Mouse (Mus musculus): Measurements from ENCODE around the gene Lhfp.
A peak's percentile ranks its signal among the peaks of the same experiment; 100 is the strongest.

The Lhfp gene

GRCm38 (mm10) chr3:53004406-53005114 is 36.8 kb upstream of the Lhfp start:
- H3K27me3 ChIP-seq (ENCODE audit: insufficient read depth, low read length) = no peaks in the 10 kb centered on the region
- 0 out of 2 replicates have a peak, but pooled peaks have one; percentile 12 for TF ChIP-seq CTCF (conservative IDR thresholded peaks at IDR 0.05; ENCODE audit: low read length)
- no peak for TF ChIP-seq POU5F1 (IDR thresholded peaks at IDR 0.05; ENCODE audit: borderline replicate concordance, low read length)
- TF ChIP-seq NANOG (IDR thresholded peaks at IDR 0.05; ENCODE audit: borderline replicate concordance, low read length) = no peak
- no peaks in the 10 kb centered on the region for H3K9me3 ChIP-seq (ENCODE audit: low read length)
- H3K36me3 ChIP-seq (ENCODE audit: insufficient read depth, low read length) = peaks cover 54% of the 10 kb centered on the region
- H3K4me3 ChIP-seq (replicated peaks; ENCODE audit: low read length) = no peak overlapping the region
- peaks cover 13% of the 10 kb centered on the region for H3K4me1 ChIP-seq (replicated peaks; ENCODE audit: low read depth, low read length)

GRCm38 (mm10) chr3:53007411-53007810 is 33.9 kb upstream of the Lhfp start:
- no peak overlapping the region for H3K4me3 ChIP-seq (replicated peaks; ENCODE audit: low read length)
- H3K9me3 ChIP-seq (ENCODE audit: low read length) = no peaks in the 10 kb centered on the region
- no peak for TF ChIP-seq POU5F1 (IDR thresholded peaks at IDR 0.05; ENCODE audit: borderline replicate concordance, low read length)
- no peaks in the 10 kb centered on the region for H3K27me3 ChIP-seq (ENCODE audit: insufficient read depth, low read length)
- peaks cover 42% of the 10 kb centered on the region for H3K36me3 ChIP-seq (ENCODE audit: insufficient read depth, low read length)
- H3K4me1 ChIP-seq (replicated peaks; ENCODE audit: low read depth, low read length) = peaks cover 13% of the 10 kb centered on the region

- H3K4me1 ChIP-seq (replicated peaks; ENCODE audit: low read depth, low read length) = 0 out of 2 replicates have a peak, but pooled peaks cover 7% of the 10 kb centered on the region
- H3K4me3 ChIP-seq (replicated peaks; ENCODE audit: low read length) = peak within 1 kb of the TSS; percentile 87
- peaks cover 17% of the 10 kb centered on the region for H3K36me3 ChIP-seq (ENCODE audit: insufficient read depth, low read length)
- TF ChIP-seq NANOG (IDR thresholded peaks at IDR 0.05; ENCODE audit: borderline replicate concordance, low read length) (no peak), CTCF (conservative IDR thresholded peaks at IDR 0.05; ENCODE audit: low read length) (no peak), POU5F1 (IDR thresholded peaks at IDR 0.05; ENCODE audit: borderline replicate concordance, low read length) (no peak)
- no peaks in the 10 kb centered on the region for H3K9me3 ChIP-seq (ENCODE audit: low read length)
- peaks cover 9% of the 10 kb centered on the region; the same call in 1 of the 2 replicates for H3K27me3 ChIP-seq (ENCODE audit: insufficient read depth, low read length)
Observed at GRCm38 (mm10) chr3:53016436-53017340, 24.6 kb upstream of the Lhfp start, which contains the start of gene Cog6. Gene Cog6 (minus strand): TSS chr3:53017237.

GRCm38 (mm10) chr3:53027333-53027732 is 14.0 kb upstream of the Lhfp start:
- Histone ChIP-seq H3K27me3 (ENCODE audit: insufficient read depth, low read length) (peaks cover 3% of the 10 kb centered on the region; the same call in 1 of the 2 replicates), H3K4me1 (replicated peaks; ENCODE audit: low read depth, low read length) (peaks cover 5% of the 10 kb centered on the region), H3K9me3 (ENCODE audit: low read length) (no peaks in the 10 kb centered on the region), H3K4me3 (replicated peaks; ENCODE audit: low read length) (no peak overlapping the region), H3K36me3 (ENCODE audit: insufficient read depth, low read length) (no peaks in the 10 kb centered on the region)
- TF ChIP-seq CTCF (conservative IDR thresholded peaks at IDR 0.05; ENCODE audit: low read length) (no peak), POU5F1 (IDR thresholded peaks at IDR 0.05; ENCODE audit: borderline replicate concordance, low read length) (no peak), NANOG (IDR thresholded peaks at IDR 0.05; ENCODE audit: borderline replicate concordance, low read length) (no peak)

GRCm38 (mm10) chr3:53029046-53029445 is 12.3 kb upstream of the Lhfp start:
- no peaks in the 10 kb centered on the region for H3K9me3 ChIP-seq (ENCODE audit: low read length)
- H3K27me3 ChIP-seq (ENCODE audit: insufficient read depth, low read length) = peaks cover 3% of the 10 kb centered on the region; the same call in 1 of the 2 replicates
- TF ChIP-seq POU5F1 (IDR thresholded peaks at IDR 0.05; ENCODE audit: borderline replicate concordance, low read length) = no peak
- peak; percentile 81 for TF ChIP-seq CTCF (conservative IDR thresholded peaks at IDR 0.05; ENCODE audit: low read length)
- TF ChIP-seq NANOG (IDR thresholded peaks at IDR 0.05; ENCODE audit: borderline replicate concordance, low read length) = no peak
- no peaks in the 10 kb centered on the region for H3K36me3 ChIP-seq (ENCODE audit: insufficient read depth, low read length)
- peaks cover 5% of the 10 kb centered on the region for H3K4me1 ChIP-seq (replicated peaks; ENCODE audit: low read depth, low read length)
- H3K4me3 ChIP-seq (replicated peaks; ENCODE audit: low read length) = no peak overlapping the region

GRCm38 (mm10) chr3:53031586-53031985 is 9.7 kb upstream of the Lhfp start:
- Histone ChIP-seq H3K9me3 (ENCODE audit: low read length) (no peaks in the 10 kb centered on the region), H3K4me3 (replicated peaks; ENCODE audit: low read length) (no peak overlapping the region), H3K27me3 (ENCODE audit: insufficient read depth, low read length) (peaks cover 15% of the 10 kb centered on the region), H3K36me3 (ENCODE audit: insufficient read depth, low read length) (no peaks in the 10 kb centered on the region), H3K4me1 (replicated peaks; ENCODE audit: low read depth, low read length) (peaks cover 5% of the 10 kb centered on the region)
- TF ChIP-seq CTCF (conservative IDR thresholded peaks at IDR 0.05; ENCODE audit: low read length) = no peak
- no peak for TF ChIP-seq NANOG (IDR thresholded peaks at IDR 0.05; ENCODE audit: borderline replicate concordance, low read length)
- TF ChIP-seq POU5F1 (IDR thresholded peaks at IDR 0.05; ENCODE audit: borderline replicate concordance, low read length) = no peak

GRCm38 (mm10) chr3:53032432-53032831 is 8.9 kb upstream of the Lhfp start:
- H3K4me1 ChIP-seq (replicated peaks; ENCODE audit: low read depth, low read length) = peaks cover 5% of the 10 kb centered on the region
- H3K9me3 ChIP-seq (ENCODE audit: low read length) = no peaks in the 10 kb centered on the region
- H3K27me3 ChIP-seq (ENCODE audit: insufficient read depth, low read length) = peaks cover 15% of the 10 kb centered on the region
- no peaks in the 10 kb centered on the region for H3K36me3 ChIP-seq (ENCODE audit: insufficient read depth, low read length)
- no peak overlapping the region for H3K4me3 ChIP-seq (replicated peaks; ENCODE audit: low read length)
- no peak for TF ChIP-seq NANOG (IDR thresholded peaks at IDR 0.05; ENCODE audit: borderline replicate concordance, low read length)
- no peak for TF ChIP-seq POU5F1 (IDR thresholded peaks at IDR 0.05; ENCODE audit: borderline replicate concordance, low read length)
- TF ChIP-seq CTCF (conservative IDR thresholded peaks at IDR 0.05; ENCODE audit: low read length) = no peak

- Histone ChIP-seq H3K9me3 (ENCODE audit: low read length) (no peaks in the 10 kb centered on the region), H3K4me1 (replicated peaks; ENCODE audit: low read depth, low read length) (peaks cover 5% of the 10 kb centered on the region), H3K27me3 (ENCODE audit: insufficient read depth, low read length) (peaks cover 22% of the 10 kb centered on the region), H3K36me3 (ENCODE audit: insufficient read depth, low read length) (no peaks in the 10 kb centered on the region), H3K4me3 (replicated peaks; ENCODE audit: low read length) (no peak overlapping the region)
- TF ChIP-seq CTCF (conservative IDR thresholded peaks at IDR 0.05; ENCODE audit: low read length) = peak; percentile 46
- no peak for TF ChIP-seq NANOG (IDR thresholded peaks at IDR 0.05; ENCODE audit: borderline replicate concordance, low read length)
- TF ChIP-seq POU5F1 (IDR thresholded peaks at IDR 0.05; ENCODE audit: borderline replicate concordance, low read length) = no peak
Observed at GRCm38 (mm10) chr3:53033448-53033847, 7.9 kb upstream of the Lhfp start.

Data from E14TG2a.4 (cell line).